Mouse (Mus musculus) limb, embryonic 11.5 days (tissue): Measurements from ENCODE around the gene Celf1. TPM values are rescaled to one million over a fixed set of nuclear protein-coding genes. Genes with fewer than 3 reads are reported as not detected.
"Not testable (repeated sequence)": the region's sequence is repeated elsewhere in the genome, so short reads cannot be mapped to it uniquely, and the experiment has no call there.

Experiments
- ATAC-seq: fragments of 200-750 bp; cut with Nextera tagmentation; 2 replicates; pipeline ENCODE4 v1.8.0; 2017; ENCODE audit warnings: low read depth; ENCODE audit not compliant: insufficient number of reproducible peaks, low FRiP score, low TSS enrichment
- DNase-seq: peaks from one replicate; pipeline ENCODE4 v3.0.0-alpha.2; 2015; ENCODE audit warnings: low spot score
- H3K27ac ChIP-seq: fragments of 300-500 bp; sonication (generic); replicated peaks from 2 replicates; pipeline ENCODE4 v1.5.1; 2014; ENCODE audit warnings: low read depth, mild to moderate bottlenecking, low read length
- H3K27me3 ChIP-seq: fragments of 300-500 bp; sonication (generic); 2 replicates; pipeline ENCODE4 v1.6.1; 2014; ENCODE audit warnings: mild to moderate bottlenecking, low read length, mixed read lengths; ENCODE audit not compliant: control insufficient read depth, insufficient read depth
- H3K36me3 ChIP-seq: fragments of 300-500 bp; sonication (generic); 2 replicates; pipeline ENCODE4 v1.6.1; 2014; ENCODE audit warnings: mild to moderate bottlenecking, low read length, moderate library complexity, mixed read lengths; ENCODE audit not compliant: control insufficient read depth, insufficient read depth
- H3K4me1 ChIP-seq: fragments of 300-500 bp; sonication (generic); 2 replicates; pipeline ENCODE4 v1.6.1; 2014; ENCODE audit warnings: low read length, mixed read lengths; ENCODE audit not compliant: control insufficient read depth, insufficient read depth
- H3K4me2 ChIP-seq: fragments of 300-500 bp; sonication (generic); 2 replicates; pipeline ENCODE4 v1.6.1; 2014; ENCODE audit warnings: low read depth, mild to moderate bottlenecking, moderate library complexity; ENCODE audit not compliant: severe bottlenecking
- H3K4me3 ChIP-seq: fragments of 300-500 bp; sonication (generic); 2 replicates; pipeline ENCODE4 v1.5.1; 2014; ENCODE audit warnings: low read depth, low read length
- H3K9ac ChIP-seq: fragments of 300-500 bp; sonication (generic); 2 replicates; pipeline ENCODE4 v1.6.1; 2014; ENCODE audit warnings: mild to moderate bottlenecking, low read length
- H3K9me3 ChIP-seq: fragments of 300-500 bp; sonication (generic); 2 replicates; pipeline ENCODE4 v1.6.1; 2016; ENCODE audit warnings: low read length; ENCODE audit not compliant: control insufficient read depth
- WGBS: fragments of 180-500 bp; shearing (Covaris S2); extraction: QIAGEN DNeasy Blood & Tissue Kit; methylation state at CpG from one replicate; pipeline ENCODE4 v1.1.7; 2014; 5-methylcytosine and 5-hydroxymethylcytosine counted together
- polyA plus RNA-seq: library from polyadenylated mRNA; unstranded; fragments of >200 nt; fragmentation: Nextera tagmentation; extraction: Ambion mirVana; gene quantifications from 2 replicates; pipeline ENCODE4 v1.2.1, GENCODE M21; 2014

Celf1 gene
- polyA plus RNA-seq, 1 experiment from 2014 or later = 75.2 TPM

DNA sequence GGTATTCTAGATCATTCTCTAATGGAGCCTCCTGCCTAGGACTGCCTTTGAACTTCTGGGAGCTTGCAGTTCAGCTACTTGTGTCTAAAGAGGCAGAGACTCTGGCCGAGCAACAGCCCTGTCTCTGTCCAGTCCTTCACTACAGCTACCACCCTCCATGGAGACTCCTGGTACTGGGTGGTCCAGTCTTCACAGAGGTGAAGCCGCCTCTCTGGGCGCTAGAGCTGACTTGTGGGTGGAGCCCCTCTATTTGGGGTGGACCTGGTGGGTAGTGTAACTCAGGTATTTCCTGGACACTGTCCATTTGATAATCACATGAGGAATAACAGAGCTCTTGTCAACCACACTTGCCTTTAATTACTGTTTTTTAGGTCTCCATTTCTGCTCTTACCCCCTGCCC, 79.7 kb downstream of the Celf1 start:
- Histone ChIP-seq H3K27me3 (no peaks in the 10 kb centered on the region), H3K27ac (no peak overlapping the region), H3K4me2 (no peak overlapping the region), H3K9me3 (no peaks in the 10 kb centered on the region), H3K9ac (no peak overlapping the region), H3K4me3 (no peak overlapping the region), H3K36me3 (peaks cover 2% of the 10 kb centered on the region), H3K4me1 (no peaks in the 10 kb centered on the region)
- DNase-seq (no peak), ATAC-seq (no peak)
- 96% methylated on average over 3 of the region's 3 CpGs for WGBS

GRCm38 (mm10) chr2:91022266-91022665, 82.1 kb downstream of the Celf1 start:
- H3K4me1 ChIP-seq, ATAC-seq, H3K27ac ChIP-seq, H3K9ac ChIP-seq, DNase-seq, H3K4me2 ChIP-seq, H3K9me3 ChIP-seq, H3K36me3 ChIP-seq, H3K27me3 ChIP-seq, H3K4me3 ChIP-seq: not testable (repeated sequence)
- WGBS = 97% methylated on average over 7 of the region's 7 CpGs

DNA sequence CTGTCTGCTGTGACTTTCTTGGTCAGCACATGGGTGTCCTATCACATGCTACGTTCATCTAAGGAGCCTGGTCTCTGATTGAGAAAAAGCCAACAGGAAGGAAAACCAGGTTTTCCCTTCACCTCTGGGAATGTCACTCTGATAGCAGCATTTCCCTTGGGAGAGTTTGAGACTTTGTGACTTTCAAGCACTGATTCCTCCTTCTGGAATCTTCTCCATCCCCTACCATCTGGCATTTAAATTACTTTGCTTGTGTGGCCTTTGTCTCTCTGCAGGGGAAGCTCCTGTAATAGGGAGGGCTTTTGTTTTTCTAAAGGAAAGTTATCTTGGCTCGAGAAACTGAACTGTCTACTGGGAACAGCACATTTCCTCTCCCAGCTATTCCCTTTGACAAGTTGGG, 82.9 kb downstream of the Celf1 start:
- 85% methylated on average over 2 of the region's 2 CpGs for WGBS
- Histone ChIP-seq H3K4me3 (no peak overlapping the region), H3K9me3 (no peaks in the 10 kb centered on the region)

DNA sequence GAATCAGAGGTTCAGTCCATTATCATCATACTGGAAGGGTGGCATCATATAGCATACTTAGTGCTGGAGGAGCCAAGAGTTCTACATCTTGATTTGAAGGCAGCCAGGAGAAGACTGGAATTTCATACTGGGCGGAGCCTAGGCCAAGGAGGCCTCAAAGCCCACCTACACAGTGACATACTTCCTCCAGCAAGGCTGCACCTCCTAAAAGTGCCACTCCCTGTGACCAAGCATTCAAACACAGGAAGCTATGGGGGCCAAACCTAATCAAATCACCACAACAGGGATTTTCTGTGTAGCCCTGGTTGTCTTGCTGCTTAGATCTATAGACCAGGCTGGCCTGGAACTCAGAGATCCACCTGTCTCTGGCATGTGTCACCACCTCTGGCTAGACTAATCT, 83.8 kb downstream of the Celf1 start:
- Histone ChIP-seq H3K4me3 (no peak overlapping the region), H3K4me2 (no peak overlapping the region), H3K9me3 (no peaks in the 10 kb centered on the region), H3K27me3 (no peaks in the 10 kb centered on the region), H3K9ac (no peak overlapping the region), H3K27ac (no peak overlapping the region), H3K36me3 (no peaks in the 10 kb centered on the region; the same call in 1 of the 2 replicates), H3K4me1 (no peaks in the 10 kb centered on the region)
- WGBS = 100% methylated on average over 1 of the region's 1 CpGs
- ATAC-seq (no peak), DNase-seq (no peak)

More for the DNA sequence above, 82.9 kb downstream of the Celf1 start:
- no peak overlapping the region for H3K27ac ChIP-seq
- ATAC-seq = no peak
- no peak for DNase-seq
- H3K27me3 ChIP-seq = no peaks in the 10 kb centered on the region
- H3K4me1 ChIP-seq = no peaks in the 10 kb centered on the region
- no peaks in the 10 kb centered on the region; the same call in 1 of the 2 replicates for H3K36me3 ChIP-seq
- H3K9ac ChIP-seq = no peak overlapping the region
- no peak overlapping the region for H3K4me2 ChIP-seq

GRCm38 (mm10) chr2:91025081-91025516, 84.9 kb downstream of the Celf1 start:
- DNase-seq = no peak
- Histone ChIP-seq H3K9ac (no peak overlapping the region), H3K9me3 (no peaks in the 10 kb centered on the region), H3K4me1 (no peaks in the 10 kb centered on the region), H3K27ac (no peak overlapping the region), H3K36me3 (no peaks in the 10 kb centered on the region), H3K4me2 (no peak overlapping the region), H3K27me3 (no peaks in the 10 kb centered on the region), H3K4me3 (no peak overlapping the region)
- no peak for ATAC-seq
- 97% methylated on average over 1 of the region's 1 CpGs for WGBS

DNA sequence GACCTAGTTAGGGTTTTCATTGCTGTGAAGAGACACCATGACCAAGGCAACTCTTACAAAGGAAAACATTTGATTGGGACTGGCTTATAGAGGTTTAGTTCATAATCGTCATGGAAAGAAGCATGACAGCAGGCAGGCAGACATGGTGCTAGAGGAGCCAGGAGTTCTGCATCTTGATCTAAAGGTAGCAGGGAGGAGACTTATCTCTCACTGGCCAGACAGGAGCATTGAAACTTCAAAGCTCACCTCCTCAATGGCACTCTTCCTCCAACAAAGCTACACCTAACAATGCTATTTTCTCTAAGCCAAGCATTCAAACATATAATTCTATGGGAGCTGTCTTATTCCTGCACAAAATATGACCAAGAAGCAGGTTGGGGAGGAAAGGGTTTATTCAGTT, 86.3 kb downstream of the Celf1 start:
- no peaks in the 10 kb centered on the region for H3K27me3 ChIP-seq
- no peak for ATAC-seq
- H3K9me3 ChIP-seq = no peaks in the 10 kb centered on the region
- WGBS = 81% methylated on average over 1 of the region's 1 CpGs
- no peak overlapping the region for H3K9ac ChIP-seq
- no peak overlapping the region for H3K4me3 ChIP-seq
- H3K36me3 ChIP-seq = no peaks in the 10 kb centered on the region
- no peak overlapping the region for H3K4me2 ChIP-seq
- H3K27ac ChIP-seq = no peak overlapping the region
- DNase-seq = no peak
- no peaks in the 10 kb centered on the region for H3K4me1 ChIP-seq

GRCm38 (mm10) chr2:91027391-91028214, 87.4 kb downstream of the Celf1 start:
- no peak overlapping the region for H3K27ac ChIP-seq
- no peak overlapping the region for H3K4me3 ChIP-seq
- WGBS = 90% methylated on average over 9 of the region's 9 CpGs
- no peaks in the 10 kb centered on the region for H3K36me3 ChIP-seq
- no peaks in the 10 kb centered on the region for H3K9me3 ChIP-seq
- no peak for DNase-seq
- no peak overlapping the region for H3K9ac ChIP-seq
- H3K27me3 ChIP-seq = no peaks in the 10 kb centered on the region
- ATAC-seq = no peak
- no peaks in the 10 kb centered on the region for H3K4me1 ChIP-seq
- no peak overlapping the region for H3K4me2 ChIP-seq

DNA sequence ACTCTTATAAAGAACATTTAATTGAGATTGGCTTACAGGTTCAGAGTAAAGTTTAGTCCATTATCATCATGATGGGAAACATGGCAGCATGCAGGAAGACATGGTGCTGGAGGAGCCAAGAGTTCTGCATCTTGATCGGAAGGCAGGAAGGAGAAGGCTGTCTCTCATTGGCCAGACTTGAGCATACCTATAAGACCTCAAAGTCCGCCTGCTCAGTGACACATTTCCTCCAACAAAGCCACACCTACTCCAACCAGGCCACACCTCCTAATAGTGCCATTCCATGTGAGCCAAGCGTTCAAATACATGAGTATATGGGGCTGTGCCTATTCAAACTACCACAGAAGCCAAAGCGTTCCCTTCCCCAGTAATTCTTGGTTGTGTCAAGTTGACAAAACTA, 91.0 kb downstream of the Celf1 start:
- H3K4me3 ChIP-seq = no peak overlapping the region
- H3K27ac ChIP-seq = no peak overlapping the region
- H3K9ac ChIP-seq = no peak overlapping the region
- no peaks in the 10 kb centered on the region for H3K4me1 ChIP-seq
- no peak for DNase-seq
- no peaks in the 10 kb centered on the region for H3K27me3 ChIP-seq
- WGBS = 83% methylated on average over 4 of the region's 4 CpGs
- H3K4me2 ChIP-seq = no peak overlapping the region
- H3K36me3 ChIP-seq = no peaks in the 10 kb centered on the region
- no peak for ATAC-seq
- no peaks in the 10 kb centered on the region for H3K9me3 ChIP-seq

GRCm38 (mm10) chr2:91033000-91033399, 92.8 kb downstream of the Celf1 start:
- Histone ChIP-seq H3K9ac (no peak overlapping the region), H3K27ac (no peak overlapping the region), H3K4me2 (no peak overlapping the region), H3K4me3 (no peak overlapping the region), H3K4me1 (no peaks in the 10 kb centered on the region), H3K9me3 (no peaks in the 10 kb centered on the region), H3K36me3 (no peaks in the 10 kb centered on the region), H3K27me3 (no peaks in the 10 kb centered on the region)
- DNase-seq (no peak), ATAC-seq (no peak)
- WGBS = 12% methylated on average over 3 of the region's 3 CpGs
